Mouse (Mus musculus): ENCODE results near the gene Olfr376.

Gene Olfr376

GRCm38 (mm10) chr11:73370946-73371345 lies at the start of gene Olfr376:
Gene Olfr376 (plus strand): TSS chr11:73371246.
- DNase-seq (ENCODE audit: low read depth), result no peak

- DNase-seq (ENCODE audit: low read depth), result peak; percentile 10
These were observed 46.9 kb upstream of the Olfr376 start for GRCm38 (mm10) chr11:73323906-73324830.

- DNase-seq (ENCODE audit: low read depth), result no peak
These were observed 44.6 kb upstream of the Olfr376 start for GRCm38 (mm10) chr11:73326485-73326886.

GRCm38 (mm10) chr11:73327361-73327760 lies 43.7 kb upstream of the Olfr376 start:
- DNase-seq (ENCODE audit: low read depth), result no peak

GRCm38 (mm10) chr11:73329442-73329841 lies 41.6 kb upstream of the Olfr376 start, which contains the start of the genes Aspa, Gm49340 and Spata22:
Gene Aspa (minus strand): TSS chr11:73329596.
Gene Gm49340 (plus strand): TSS chr11:73329741.
Gene Spata22 (plus strand): TSS chr11:73329741.
- no peak for DNase-seq (ENCODE audit: low read depth)

GRCm38 (mm10) chr11:73333357-73333756 lies 37.7 kb upstream of the Olfr376 start:
- DNase-seq (ENCODE audit: low read depth), result no peak

- DNase-seq (ENCODE audit: low read depth), result no peak
These were observed 34.1 kb upstream of the Olfr376 start for GRCm38 (mm10) chr11:73336919-73337318.

GRCm38 (mm10) chr11:73350483-73350882 lies 20.6 kb upstream of the Olfr376 start, which contains the start of gene Olfr20:
Gene Olfr20 (plus strand): TSS chr11:73350783.
- DNase-seq (ENCODE audit: low read depth), result no peak

GRCm38 (mm10) chr11:73395374-73395773 lies 24.3 kb downstream of the Olfr376 start:
- peak; percentile 4 for DNase-seq (ENCODE audit: low read depth)

- no peak for DNase-seq (ENCODE audit: low read depth)
These were observed 28.5 kb downstream of the Olfr376 start, which contains the start of gene Olfr1 for GRCm38 (mm10) chr11:73399514-73399913. Gene Olfr1 (minus strand): TSS chr11:73399614.

Measured in 416B (cell line).